Mouse (Mus musculus) kidney, postnatal 4 days (tissue): ENCODE measurements around the gene Erbb3.
"Not testable (repeated sequence)": the region's sequence is repeated elsewhere in the genome, so short reads cannot be mapped to it uniquely, and the experiment has no call there.

Experiments
- DNase-seq, 2 experiments: peaks; one replicate each; pipeline ENCODE4 v3.0.0; 2021; ENCODE audit warnings: mixed read lengths in 2 of 2

Erbb3 gene

DNA sequence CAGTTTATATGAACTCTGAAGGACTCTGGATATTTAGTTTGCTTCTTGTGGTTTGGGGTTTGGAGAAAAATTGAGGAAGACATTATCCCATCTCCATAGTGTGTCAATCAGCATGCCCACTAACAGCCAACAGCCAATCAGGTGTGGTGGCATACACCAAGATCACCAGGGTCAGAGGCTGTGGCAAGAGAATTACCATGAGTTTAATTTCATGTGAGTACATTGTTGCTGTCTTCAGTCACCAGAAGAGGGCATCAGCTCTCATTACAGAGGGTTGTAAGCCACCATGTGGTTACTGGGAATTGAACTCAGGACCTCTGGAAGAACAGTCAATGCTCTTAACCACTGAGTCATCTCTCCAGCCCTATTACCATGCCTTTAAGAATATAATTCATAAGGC is 33.2 kb downstream of the Erbb3 start:
- DNase-seq, result no peak

DNA sequence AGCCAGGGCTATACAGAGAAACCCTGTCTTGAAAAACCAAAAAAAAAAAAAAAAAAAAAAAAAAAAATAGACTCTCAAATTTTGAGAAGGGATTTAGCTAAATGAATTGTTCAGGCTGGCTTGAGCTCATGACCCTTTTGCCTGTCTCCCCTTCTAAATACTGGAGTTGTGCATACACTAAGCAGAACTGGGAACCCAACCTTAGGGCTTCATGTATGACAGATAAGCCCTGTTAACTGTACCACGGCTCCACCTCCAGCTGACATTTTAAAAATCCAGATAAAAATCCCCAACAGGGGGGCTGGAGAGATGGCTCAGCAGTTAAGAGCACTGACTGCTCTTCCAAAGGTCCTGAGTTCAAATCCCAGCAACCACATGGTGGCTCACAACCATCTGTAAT is 33.9 kb downstream of the Erbb3 start:
- not testable (repeated sequence) for DNase-seq

DNA sequence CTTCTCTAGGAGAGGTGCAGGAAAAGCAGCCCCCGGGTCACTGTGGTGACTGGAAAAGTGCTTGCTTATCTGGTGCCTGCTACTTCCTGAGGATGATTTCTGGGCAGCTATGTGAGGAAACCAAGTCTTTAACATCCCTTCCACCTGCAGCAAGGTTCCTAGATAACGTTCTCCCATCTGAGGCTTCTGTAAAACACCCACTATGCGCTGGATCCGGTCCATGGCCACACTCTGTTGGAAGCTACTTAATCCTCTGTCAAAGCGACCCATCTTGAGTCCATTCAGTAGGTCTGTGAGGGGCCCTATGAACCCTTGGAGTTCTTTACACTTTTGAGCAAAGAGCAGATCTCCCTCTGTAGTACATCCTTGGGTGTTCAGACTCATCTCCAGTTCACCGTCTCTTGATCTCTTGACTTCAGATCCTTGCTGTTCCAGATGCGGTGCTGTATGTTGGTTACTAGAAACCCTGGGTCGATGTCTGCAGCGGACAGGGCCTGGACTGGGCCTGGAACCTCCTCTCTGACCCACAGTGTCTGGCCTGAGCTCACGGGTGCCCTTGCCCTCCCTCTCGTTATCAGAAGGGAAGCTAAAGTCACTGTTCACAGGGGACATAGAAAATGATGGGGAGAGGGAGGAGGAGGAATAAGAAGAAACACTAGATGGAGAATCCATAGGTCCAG is 39.2 kb downstream of the Erbb3 start:
- not testable (repeated sequence) for DNase-seq

DNA sequence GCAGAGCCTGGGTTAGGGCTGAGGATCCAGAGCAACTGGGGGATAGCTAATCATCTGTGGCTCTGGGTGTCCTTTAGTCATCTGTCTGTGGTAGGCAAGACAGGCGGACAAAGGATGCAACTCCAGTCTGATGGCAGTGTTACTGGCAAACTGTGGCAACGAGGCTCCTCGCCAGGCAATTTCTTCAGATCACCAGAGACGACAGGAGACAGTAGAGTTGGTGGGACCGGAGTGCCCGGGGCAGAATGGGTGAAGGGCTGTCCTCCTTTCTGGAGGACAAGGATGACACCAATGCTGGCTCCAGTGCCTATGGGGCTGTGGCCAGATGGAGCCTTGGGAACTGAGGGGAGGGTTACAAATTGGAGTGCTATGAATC is 39.8 kb downstream of the Erbb3 start:
- DNase-seq, result not testable (repeated sequence)

GRCm38 (mm10) chr10:128548947-128549681 is 40.3 kb downstream of the Erbb3 start, which contains the start of gene Rpl41:
Rpl41 (minus strand) TSS chr10:128549305.
- peak; percentile 92 to 95 for DNase-seq

GRCm38 (mm10) chr10:128548051-128548791 is 41.2 kb downstream of the Erbb3 start:
- not testable (repeated sequence) for DNase-seq

- DNase-seq, result peak; percentile 92 to 95
Measured at GRCm38 (mm10) chr10:128547361-128548032, 42.0 kb downstream of the Erbb3 start, which contains the start of gene Zc3h10. Zc3h10 (minus strand) TSS chr10:128547774.

DNA sequence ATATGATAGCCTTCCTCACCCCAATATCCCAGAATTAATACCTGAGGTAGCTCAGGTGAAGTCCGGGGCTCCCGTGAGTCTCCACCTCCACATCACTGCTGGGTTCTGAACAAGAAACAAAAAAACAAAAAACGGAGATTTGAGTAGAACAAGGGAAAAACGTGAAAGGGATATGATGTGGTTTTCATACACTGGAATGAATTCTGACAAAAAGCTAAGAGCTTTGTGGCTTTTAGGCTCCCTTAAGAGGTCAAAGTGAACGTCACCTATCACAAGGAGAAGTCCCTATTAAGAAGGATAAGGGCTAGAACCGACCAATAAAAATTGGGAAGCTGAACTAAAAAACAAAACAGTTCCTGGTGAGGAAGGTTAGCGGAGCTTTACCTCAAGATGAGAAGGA is 42.7 kb downstream of the Erbb3 start:
- no peak for DNase-seq

GRCm38 (mm10) chr10:128546361-128546760 is 43.1 kb downstream of the Erbb3 start:
- DNase-seq, result no peak

- no peak for DNase-seq
Measured at GRCm38 (mm10) chr10:128545570-128545898, 43.9 kb downstream of the Erbb3 start.

- DNase-seq, result no peak
Measured at GRCm38 (mm10) chr10:128544674-128545569, 44.5 kb downstream of the Erbb3 start.

DNA sequence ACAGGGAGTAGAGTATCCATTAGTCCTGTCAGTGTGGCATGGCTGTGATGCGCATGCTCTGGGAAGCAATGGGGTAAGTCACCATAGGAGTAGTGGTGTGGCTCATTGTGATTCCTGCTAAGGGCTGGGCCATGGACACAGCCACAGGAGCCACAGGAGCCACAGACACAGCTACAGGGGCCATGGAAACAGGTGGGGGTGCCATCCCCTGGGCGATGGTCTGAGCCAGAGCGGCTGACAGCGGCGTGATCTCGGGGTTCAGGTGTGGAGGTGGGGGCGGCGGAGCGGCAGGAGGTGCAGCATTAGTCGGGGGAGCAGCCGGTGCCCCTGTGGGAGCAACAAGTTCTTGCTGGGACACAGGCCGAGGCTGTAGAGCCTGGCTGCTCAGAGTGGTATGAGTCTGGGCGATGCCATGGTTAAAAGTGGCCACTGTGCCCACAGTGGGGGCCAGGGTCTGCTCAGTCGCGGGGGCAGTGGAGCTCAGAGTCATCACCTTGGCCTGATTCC is 45.2 kb downstream of the Erbb3 start:
- no peak for DNase-seq

DNA sequence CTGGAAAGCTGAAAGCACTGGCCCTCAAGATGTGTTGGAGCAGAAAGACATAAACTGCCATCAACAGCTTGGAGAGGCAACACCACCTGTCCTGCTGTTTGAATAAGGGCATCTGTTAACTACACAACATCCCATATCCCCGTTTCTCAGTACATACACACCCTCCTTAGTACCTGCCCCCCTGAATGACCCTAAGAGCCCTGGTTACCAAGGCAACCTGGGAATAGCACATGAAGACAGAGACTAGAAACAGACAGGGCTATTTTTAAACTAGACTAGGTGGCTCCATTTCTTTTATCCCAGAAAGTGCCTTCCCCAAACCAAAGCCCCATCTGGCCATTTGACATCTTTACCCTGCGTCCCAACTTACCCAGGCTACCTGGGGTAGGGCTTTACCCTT is 46.4 kb downstream of the Erbb3 start:
- DNase-seq, result no peak

- no peak for DNase-seq
Measured at GRCm38 (mm10) chr10:128538340-128538870, 51.0 kb downstream of the Erbb3 start.

- DNase-seq, result peak; percentile 88 to 91
Measured at GRCm38 (mm10) chr10:128536266-128536940, 53.0 kb downstream of the Erbb3 start.

DNA sequence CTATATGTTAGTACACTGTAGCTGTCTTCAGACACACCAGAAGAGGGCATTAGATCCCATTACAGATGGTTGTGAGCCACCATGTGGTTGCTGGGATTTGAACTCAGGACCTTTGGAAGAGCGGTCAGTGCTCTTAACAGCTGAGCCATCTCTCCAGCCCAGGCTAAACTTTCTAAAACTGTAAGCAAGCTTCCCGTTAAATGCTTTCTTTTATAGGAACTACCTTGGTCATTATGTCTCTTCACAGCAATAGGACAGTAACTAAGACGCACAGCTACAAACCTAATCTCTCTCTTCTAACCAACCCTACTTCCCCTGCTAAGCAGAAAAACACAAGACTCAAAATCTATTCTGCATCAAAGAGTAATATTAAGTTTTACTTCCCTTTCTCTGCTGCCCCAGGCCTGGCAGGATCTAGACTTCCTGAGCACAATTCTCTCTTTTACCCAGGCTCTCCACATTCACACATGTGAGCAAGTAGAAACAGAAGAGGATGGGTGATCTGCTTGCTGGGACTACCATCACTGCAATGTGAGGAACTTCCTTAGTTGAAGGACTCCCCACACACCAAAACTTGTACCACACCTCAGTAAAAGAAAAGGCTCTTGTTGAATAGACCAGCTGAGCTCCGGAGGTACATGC is 53.7 kb downstream of the Erbb3 start:
- DNase-seq, result no peak

- DNase-seq, result no peak
Measured at GRCm38 (mm10) chr10:128535206-128535605, 54.2 kb downstream of the Erbb3 start.

DNA sequence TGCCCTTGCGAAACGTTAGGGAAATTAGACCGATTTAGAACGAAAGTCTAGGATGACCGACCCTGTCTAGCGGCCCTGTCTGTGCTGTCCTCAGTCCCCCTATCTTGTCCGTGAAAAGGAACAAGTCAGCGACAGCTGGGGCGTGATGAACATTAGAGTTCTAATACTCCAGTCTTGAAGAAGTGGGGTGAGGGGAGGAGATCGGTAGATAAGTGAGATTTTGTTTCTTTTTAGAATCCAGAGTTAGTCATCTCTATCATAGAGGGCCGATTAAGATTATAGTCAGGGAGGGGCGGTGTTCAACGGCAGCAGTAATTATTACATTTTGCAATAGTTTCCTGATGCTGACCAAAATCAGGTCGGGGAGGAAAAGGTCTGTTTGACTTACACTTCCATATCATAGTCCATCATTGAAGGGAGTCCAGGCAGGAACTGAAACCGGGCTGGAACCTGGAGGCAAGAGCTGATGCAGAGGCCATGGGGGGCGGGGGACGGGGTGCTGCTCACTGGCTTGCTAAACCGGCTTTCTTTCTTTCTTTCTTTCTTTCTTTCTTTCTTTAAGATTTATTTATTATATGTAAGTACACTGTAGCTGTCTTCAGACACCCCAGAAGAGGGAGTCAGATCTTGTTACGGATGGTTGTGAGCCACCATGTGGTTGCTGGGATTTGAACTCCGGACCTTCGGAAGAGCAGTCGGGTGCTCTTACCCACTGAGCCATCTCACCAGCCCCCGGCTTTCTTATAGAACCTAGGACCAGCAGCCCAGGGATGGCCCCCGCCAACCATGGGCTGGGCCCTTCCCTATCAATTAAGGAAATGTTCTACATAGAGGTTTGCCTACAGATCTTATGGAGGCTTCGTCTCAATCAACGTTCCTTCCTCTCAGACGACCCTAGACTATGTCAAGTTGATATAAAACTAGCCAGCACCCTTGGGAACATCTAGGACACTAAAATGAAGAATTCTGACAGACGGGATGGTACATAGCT is 62.8 kb downstream of the Erbb3 start:
- DNase-seq, result no peak

GRCm38 (mm10) chr10:128525671-128526308 is 63.7 kb downstream of the Erbb3 start, which contains the start of gene Esyt1:
Esyt1 (minus strand) TSS chr10:128525871.
- DNase-seq, result peak; percentile 89 to 95
